Comparison of ENCODE assay signal across 13 mouse cellular contexts in the genomic region with DNA sequence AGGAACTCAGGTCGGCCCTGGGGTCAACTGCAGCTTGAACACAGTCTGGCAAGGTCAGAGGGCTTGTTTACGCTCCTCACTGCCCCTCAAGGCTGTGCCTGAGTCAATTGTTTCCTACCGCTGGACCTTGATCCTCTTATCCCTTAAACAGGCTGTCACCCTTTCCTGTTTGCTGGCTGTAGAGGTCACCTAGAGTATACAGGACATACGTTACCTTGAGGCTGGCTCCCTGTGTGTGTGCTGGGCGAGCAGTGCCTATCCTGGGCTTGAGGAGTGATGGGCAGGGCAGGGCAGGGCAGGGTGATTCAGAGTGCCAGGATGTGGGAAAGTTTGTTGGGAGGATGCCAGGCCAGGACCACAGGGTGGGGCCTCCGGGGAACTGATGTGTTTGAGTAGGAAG. TPM values are rescaled to one million over a fixed set of nuclear protein-coding genes. Genes with fewer than 3 reads are reported as not detected.
DNase-seq lines count a peak whose midpoint lies in the region; ATAC-seq and TF ChIP-seq lines count a peak whose summit lies in the region.
"Had no signal": no experiment of that assay in that cellular context is flagged by ENCODE, and none has a peak within 500 bp of the region (broad histone marks: within the 10 kb centered on the region; RNA-seq: fewer than 3 reads in every experiment).

No protein-coding gene starts in this region.

- no peak for TF ChIP-seq CTCF in lung, adult 2 months (IDR thresholded peaks at IDR 0.05; ENCODE audit: insufficient read depth, low read length)
- no peak for TF ChIP-seq CTCF in liver, embryonic 14.5 days (IDR thresholded peaks at IDR 0.05; ENCODE audit: low read depth)

- ATAC-seq in liver, embryonic 14.5 days (ENCODE audit: insufficient read depth) = peak; percentile 61
- ATAC-seq in stomach, embryonic 15.5 days (ENCODE audit: insufficient read depth, low FRiP score, low read depth) = peak; percentile 53

- H3K4me1 ChIP-seq in lung, adult 2 months (ENCODE audit: control insufficient read depth, insufficient read depth, low read length) = peaks cover 29% of the 10 kb centered on the region
- H3K4me1 ChIP-seq in liver, embryonic 14.5 days (replicated peaks; ENCODE audit: control insufficient read depth in 2 of 2, insufficient read depth in 2 of 2, low read length in 1 of 2) = peaks cover 3 to 37% of the 10 kb centered on the region in 2 experiments; a peak in 3 of 4 replicates
- H3K4me1 ChIP-seq in stomach, embryonic 15.5 days = peaks cover 51% of the 10 kb centered on the region

- no peak for TF ChIP-seq POLR2A in lung, adult 2 months (IDR thresholded peaks at IDR 0.05; ENCODE audit: borderline replicate concordance, extremely low read depth, low read depth, low read length)

- no peak overlapping the region for H3K27ac ChIP-seq in liver, embryonic 14.5 days
- H3K27ac ChIP-seq in stomach, embryonic 15.5 days = peak overlapping the region; percentile 6; the same call in 1 of the 2 replicates
- H3K27ac ChIP-seq: forebrain, embryonic 12.5 days had no signal

- no peak overlapping the region for H3K9ac ChIP-seq in liver, embryonic 14.5 days (replicated peaks)
- H3K9ac ChIP-seq in stomach, embryonic 15.5 days = no peak overlapping the region
- H3K9ac ChIP-seq: forebrain, embryonic 12.5 days had no signal

- no peak for TF ChIP-seq EP300 in liver, embryonic 14.5 days (IDR thresholded peaks at IDR 0.05; ENCODE audit: low read depth)

- WGBS in lung, adult 2 months = 44% methylated on average over 6 of the region's 6 CpGs
- 55% methylated on average over 6 of the region's 6 CpGs for WGBS in liver, embryonic 14.5 days (ENCODE audit: insufficient replicate concordance)
- WGBS in stomach, embryonic 15.5 days = 40% methylated on average over 6 of the region's 6 CpGs

- no peaks in the 10 kb centered on the region for H3K9me3 ChIP-seq in liver, embryonic 14.5 days (ENCODE audit: control insufficient read depth, low read length)
- H3K9me3 ChIP-seq in stomach, embryonic 15.5 days = no peaks in the 10 kb centered on the region
- H3K9me3 ChIP-seq: forebrain, embryonic 12.5 days; heart, embryonic 10.5 days had no signal

- no peak overlapping the region for H3K4me3 ChIP-seq in lung, adult 2 months (replicated peaks; ENCODE audit: extremely low read depth, low read depth, low read length)
- no peak overlapping the region for H3K4me3 ChIP-seq in liver, embryonic 14.5 days (ENCODE audit: insufficient read depth in 1 of 2, low read depth in 2 of 2, low read length in 2 of 2)
- H3K4me3 ChIP-seq in stomach, embryonic 15.5 days (replicated peaks) = no peak overlapping the region
- H3K4me3 ChIP-seq: forebrain, embryonic 12.5 days; heart, embryonic 10.5 days had no signal

- no peaks in the 10 kb centered on the region for H3K36me3 ChIP-seq in liver, embryonic 14.5 days (replicated peaks; ENCODE audit: control insufficient read depth, insufficient read depth, low read depth)
- H3K36me3 ChIP-seq in stomach, embryonic 15.5 days = no peaks in the 10 kb centered on the region
- H3K36me3 ChIP-seq: forebrain, embryonic 12.5 days; heart, embryonic 10.5 days had no signal

- H3K4me2 ChIP-seq in liver, embryonic 14.5 days (ENCODE audit: low read depth) = no peak overlapping the region; the same call in 1 of the 2 replicates
- H3K4me2 ChIP-seq in stomach, embryonic 15.5 days = no peak overlapping the region
- H3K4me2 ChIP-seq: forebrain, embryonic 12.5 days had no signal

- peak; percentile 26 for DNase-seq in adrenal gland, adult 8-10 months
- no peak for DNase-seq in adrenal gland, adult 18-20 months (ENCODE audit: low spot score in 2 of 2)
- DNase-seq in lung, adult 18-20 months = peak; percentile 70 to 81
- DNase-seq in lung, adult 2 months = no peak
- peak in 2 of 3 experiments; percentile 14 to 28 for DNase-seq in liver, embryonic 14.5 days (ENCODE audit: low read depth in 3 of 3, low spot score in 3 of 3)
- DNase-seq in heart, postnatal 4 days = no peak
- no peak for DNase-seq in cerebellum, postnatal 36 days
- DNase-seq: B cell, adult 2 months; cerebellum, adult 9-11 months; left cerebral cortex, postnatal 4 days had no signal

- H3K27me3 ChIP-seq in liver, embryonic 14.5 days (ENCODE audit: control insufficient read depth, insufficient read depth, low read length) = no peaks in the 10 kb centered on the region
- no peaks in the 10 kb centered on the region for H3K27me3 ChIP-seq in stomach, embryonic 15.5 days (replicated peaks)
- H3K27me3 ChIP-seq: forebrain, embryonic 12.5 days had no signal

RNA-seq across cellular contexts. Expression of a gene that starts 47.8 kb away (rescaled TPM):
- total RNA-seq in adrenal gland, adult 8-10 months (2022) = 10 to 100 TPM; 18.8 to 34.0 (median 25.4) TPM
- total RNA-seq in adrenal gland, adult 18-20 months (2021) = 10 to 100 TPM; 23.2 to 25.2 TPM
- polyA plus RNA-seq in lung, adult 2 months (2012; rRNA removed) = 188 and 222 TPM in 2 replicates
- 16.2 and 16.6 TPM in 2 replicates for polyA plus RNA-seq in liver, embryonic 14.5 days (2012; rRNA removed)
- 13.6 and 14.7 TPM in 2 replicates for polyA plus RNA-seq in liver, embryonic 14.5 days (2014; fragmentation: Nextera tagmentation; extraction: Ambion mirVana)
- polyA plus RNA-seq in stomach, embryonic 15.5 days (2015; fragmentation: Nextera tagmentation; extraction: Ambion mirVana) = 61.0 and 62.7 TPM in 2 replicates
- 10 to 100 TPM; 17.9 to 19.8 TPM for total RNA-seq in heart, postnatal 4 days (2021)

Comparison
In these comparisons a context has a peak if more than half of its experiments do, and no peak if none do; other contexts are left out.
1. DNase-seq: peak in adrenal gland, adult 8-10 months (single experiment), lung, adult 18-20 months (2 of 2) and liver, embryonic 14.5 days (2 of 3); none in adrenal gland, adult 18-20 months (0 of 2), lung, adult 2 months (single experiment), heart, postnatal 4 days (single experiment) and cerebellum, postnatal 36 days (0 of 2).